Mouse (Mus musculus): ENCODE measurements at regions not wholly inside any gene's neighbourhood (a gene's known extent, or its start where the extent isn't known, plus 50 kb on each side); places are given as distances from the start of the nearest gene placed in this dataset.

DNA sequence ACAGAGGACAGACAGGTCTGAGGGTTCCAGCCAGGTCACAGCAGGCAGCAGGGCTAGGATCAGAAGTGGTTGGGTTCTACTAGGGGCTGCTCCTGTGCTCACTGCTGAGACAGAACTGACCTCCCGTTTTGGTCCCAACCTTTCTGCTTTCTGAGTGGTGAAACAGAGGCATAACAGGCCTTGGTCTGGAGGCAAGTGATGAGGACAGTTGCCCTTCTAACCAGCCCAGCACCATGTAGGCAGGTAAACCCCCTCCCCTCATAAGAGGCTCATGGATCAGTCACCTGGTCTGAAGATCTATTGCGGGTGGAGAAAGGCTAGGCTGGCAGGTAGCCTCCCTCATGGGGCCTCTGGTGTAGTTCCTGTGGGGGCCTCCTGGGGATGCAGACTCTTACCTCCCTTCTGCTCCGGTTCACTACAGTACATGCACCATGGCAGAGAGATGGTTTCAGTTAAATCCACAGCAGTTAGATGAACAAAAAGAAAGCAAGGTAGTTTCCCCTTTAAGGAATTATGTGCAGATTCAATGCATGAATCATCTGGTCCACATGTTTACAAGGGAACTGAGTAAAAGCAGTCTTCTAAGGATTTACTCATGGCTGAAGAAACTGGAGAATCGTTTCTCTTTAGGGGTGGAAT lies 61.2 kb downstream of the Calml3 start:
- WGBS = 30% methylated on average over 4 of the region's 4 CpGs
- H3K4me1 ChIP-seq (ENCODE audit: control insufficient read depth in 2 of 2, insufficient read depth in 2 of 2, low read length in 2 of 2) = peaks cover 13 to 26% of the 10 kb centered on the region in 2 experiments
- H3K27me3 ChIP-seq (ENCODE audit: control insufficient read depth, insufficient read depth, low read length) = no peaks in the 10 kb centered on the region
- H3K9me3 ChIP-seq (ENCODE audit: control insufficient read depth, low read length) = no peaks in the 10 kb centered on the region
- ATAC-seq (ENCODE audit: insufficient number of reproducible peaks, insufficient read depth, low FRiP score, low read depth) = peak; percentile 62; the same call in 1 of the 2 replicates
- H3K4me2 ChIP-seq (ENCODE audit: low read length) = no peak overlapping the region
- peak overlapping the region; percentile 54 to 64; a peak in 3 of 4 replicates for H3K27ac ChIP-seq (replicated peaks in 1 of 2; ENCODE audit: control insufficient read depth in 1 of 2, insufficient read depth in 1 of 2, low read depth in 2 of 2, low read length in 2 of 2)
- H3K4me3 ChIP-seq (ENCODE audit: control insufficient read depth in 1 of 2, insufficient read depth in 1 of 2, low read depth in 1 of 2, low read length in 2 of 2) = no peak overlapping the region
- no peaks in the 10 kb centered on the region for H3K36me3 ChIP-seq (ENCODE audit: control insufficient read depth, insufficient read depth, low read length)
- H3K9ac ChIP-seq (ENCODE audit: low read length) = peak overlapping the region; percentile 41; the same call in 1 of the 2 replicates

- Histone ChIP-seq H3K27ac (replicated peaks in 1 of 2; ENCODE audit: control insufficient read depth in 1 of 2, insufficient read depth in 1 of 2, low read depth in 2 of 2, low read length in 2 of 2) (peak overlapping the region; percentile 54 to 64; a peak in 3 of 4 replicates), H3K4me3 (ENCODE audit: control insufficient read depth in 1 of 2, insufficient read depth in 1 of 2, low read depth in 1 of 2, low read length in 2 of 2) (no peak overlapping the region), H3K36me3 (ENCODE audit: control insufficient read depth, insufficient read depth, low read length) (no peaks in the 10 kb centered on the region), H3K27me3 (ENCODE audit: control insufficient read depth, insufficient read depth, low read length) (no peaks in the 10 kb centered on the region), H3K9ac (ENCODE audit: low read length) (no peak overlapping the region), H3K4me1 (ENCODE audit: control insufficient read depth in 2 of 2, insufficient read depth in 2 of 2, low read length in 2 of 2) (peaks cover 13 to 26% of the 10 kb centered on the region in 2 experiments), H3K9me3 (ENCODE audit: control insufficient read depth, low read length) (no peaks in the 10 kb centered on the region), H3K4me2 (ENCODE audit: low read length) (no peak overlapping the region)
- ATAC-seq (ENCODE audit: insufficient number of reproducible peaks, insufficient read depth, low FRiP score, low read depth) = peak; percentile 58
- 53% methylated on average over 2 of the region's 2 CpGs for WGBS
These were observed 61.9 kb downstream of the Calml3 start for GRCm38 (mm10) chr13:3742094-3742730.

- Histone ChIP-seq H3K4me2 (ENCODE audit: low read length) (no peak overlapping the region), H3K36me3 (ENCODE audit: control insufficient read depth, insufficient read depth, low read length) (no peaks in the 10 kb centered on the region), H3K27ac (replicated peaks in 1 of 2; ENCODE audit: control insufficient read depth in 1 of 2, insufficient read depth in 1 of 2, low read depth in 2 of 2, low read length in 2 of 2) (peak overlapping the region; percentile 24 to 35), H3K4me1 (ENCODE audit: control insufficient read depth in 2 of 2, insufficient read depth in 2 of 2, low read length in 2 of 2) (peaks cover 11 to 12% of the 10 kb centered on the region in 2 experiments), H3K4me3 (ENCODE audit: control insufficient read depth in 1 of 2, insufficient read depth in 1 of 2, low read depth in 1 of 2, low read length in 2 of 2) (no peak overlapping the region), H3K9me3 (ENCODE audit: control insufficient read depth, low read length) (no peaks in the 10 kb centered on the region), H3K9ac (ENCODE audit: low read length) (no peak overlapping the region), H3K27me3 (ENCODE audit: control insufficient read depth, insufficient read depth, low read length) (no peaks in the 10 kb centered on the region)
- no peak for ATAC-seq (ENCODE audit: insufficient number of reproducible peaks, insufficient read depth, low FRiP score, low read depth)
- 30% methylated on average over 2 of the region's 2 CpGs for WGBS
These were observed 73.5 kb downstream of the Calml3 start for GRCm38 (mm10) chr13:3730699-3731021.

DNA sequence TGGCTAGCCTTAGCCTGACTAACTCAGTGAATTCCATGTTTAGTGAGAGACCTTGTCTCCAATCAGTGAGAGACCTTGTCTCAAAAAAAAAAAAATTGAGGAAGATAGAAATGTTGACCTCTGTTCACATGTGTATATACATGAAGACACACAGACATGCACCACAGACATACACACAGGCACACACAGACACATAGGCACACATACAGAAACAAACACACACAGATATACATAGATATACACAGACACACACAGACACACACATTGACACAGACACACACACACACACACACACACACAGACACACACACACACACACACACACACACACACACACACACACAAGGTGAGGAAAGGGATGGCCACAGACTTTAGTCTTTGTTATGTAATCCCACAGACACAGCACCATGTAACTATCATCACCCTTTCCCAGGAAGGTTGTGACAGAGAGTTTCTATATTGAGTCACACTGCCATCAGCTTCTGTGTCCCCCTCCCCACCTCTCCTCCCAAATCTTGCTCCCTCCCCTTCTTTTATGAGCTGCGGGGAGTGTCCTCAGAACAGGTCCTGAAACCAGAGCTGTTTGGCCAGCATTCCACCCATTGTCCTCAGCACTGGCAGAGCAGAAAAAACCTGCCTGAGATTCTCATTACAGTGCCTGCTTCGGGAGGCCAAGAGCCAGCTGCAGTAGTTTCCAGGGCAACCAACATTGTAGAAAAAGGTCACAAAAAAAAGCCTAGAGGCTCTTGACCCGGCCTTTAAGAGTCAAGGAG lies 74.0 kb downstream of the Calml3 start:
- no peak for ATAC-seq (ENCODE audit: insufficient number of reproducible peaks, insufficient read depth, low FRiP score, low read depth)
- Histone ChIP-seq H3K27me3 (ENCODE audit: control insufficient read depth, insufficient read depth, low read length) (no peaks in the 10 kb centered on the region), H3K9ac (ENCODE audit: low read length) (no peak overlapping the region), H3K36me3 (ENCODE audit: control insufficient read depth, insufficient read depth, low read length) (no peaks in the 10 kb centered on the region), H3K4me2 (ENCODE audit: low read length) (no peak overlapping the region), H3K4me1 (ENCODE audit: control insufficient read depth in 2 of 2, insufficient read depth in 2 of 2, low read length in 2 of 2) (peaks cover 11 to 12% of the 10 kb centered on the region in 2 experiments), H3K4me3 (ENCODE audit: control insufficient read depth in 1 of 2, insufficient read depth in 1 of 2, low read depth in 1 of 2, low read length in 2 of 2) (no peak overlapping the region), H3K27ac (replicated peaks in 1 of 2; ENCODE audit: control insufficient read depth in 1 of 2, insufficient read depth in 1 of 2, low read depth in 2 of 2, low read length in 2 of 2) (peak overlapping the region; percentile 24 to 35), H3K9me3 (ENCODE audit: control insufficient read depth, low read length) (no peaks in the 10 kb centered on the region)
- 7% methylated on average over 3 of the region's 3 CpGs for WGBS

GRCm38 (mm10) chr13:3728888-3729287 lies 75.2 kb downstream of the Calml3 start:
- H3K4me3 ChIP-seq (ENCODE audit: control insufficient read depth in 1 of 2, insufficient read depth in 1 of 2, low read depth in 1 of 2, low read length in 2 of 2) = no peak overlapping the region
- H3K36me3 ChIP-seq (ENCODE audit: control insufficient read depth, insufficient read depth, low read length) = no peaks in the 10 kb centered on the region
- 66% methylated on average over 3 of the region's 3 CpGs for WGBS
- no peak overlapping the region for H3K9ac ChIP-seq (ENCODE audit: low read length)
- no peak for ATAC-seq (ENCODE audit: insufficient number of reproducible peaks, insufficient read depth, low FRiP score, low read depth)
- H3K27me3 ChIP-seq (ENCODE audit: control insufficient read depth, insufficient read depth, low read length) = no peaks in the 10 kb centered on the region
- no peak overlapping the region for H3K4me2 ChIP-seq (ENCODE audit: low read length)
- peaks cover 11 to 12% of the 10 kb centered on the region in 2 experiments for H3K4me1 ChIP-seq (ENCODE audit: control insufficient read depth in 2 of 2, insufficient read depth in 2 of 2, low read length in 2 of 2)
- no peaks in the 10 kb centered on the region for H3K9me3 ChIP-seq (ENCODE audit: control insufficient read depth, low read length)
- H3K27ac ChIP-seq (replicated peaks in 1 of 2; ENCODE audit: control insufficient read depth in 1 of 2, insufficient read depth in 1 of 2, low read depth in 2 of 2, low read length in 2 of 2) = no peak overlapping the region

- 18% methylated on average over 5 of the region's 5 CpGs for WGBS
- Histone ChIP-seq H3K9ac (ENCODE audit: low read length) (no peak overlapping the region), H3K9me3 (ENCODE audit: control insufficient read depth, low read length) (no peaks in the 10 kb centered on the region), H3K4me1 (ENCODE audit: control insufficient read depth in 2 of 2, insufficient read depth in 2 of 2, low read length in 2 of 2) (peaks cover 11 to 12% of the 10 kb centered on the region in 2 experiments), H3K4me3 (ENCODE audit: control insufficient read depth in 1 of 2, insufficient read depth in 1 of 2, low read depth in 1 of 2, low read length in 2 of 2) (no peak overlapping the region), H3K27ac (replicated peaks in 1 of 2; ENCODE audit: control insufficient read depth in 1 of 2, insufficient read depth in 1 of 2, low read depth in 2 of 2, low read length in 2 of 2) (peak overlapping the region; percentile 48 to 62), H3K36me3 (ENCODE audit: control insufficient read depth, insufficient read depth, low read length) (no peaks in the 10 kb centered on the region), H3K4me2 (ENCODE audit: low read length) (no peak overlapping the region), H3K27me3 (ENCODE audit: control insufficient read depth, insufficient read depth, low read length) (no peaks in the 10 kb centered on the region)
- ATAC-seq (ENCODE audit: insufficient number of reproducible peaks, insufficient read depth, low FRiP score, low read depth) = peak; percentile 66
These were observed 77.8 kb downstream of the Calml3 start for GRCm38 (mm10) chr13:3726331-3726781.

GRCm38 (mm10) chr13:3725803-3726202 lies 78.3 kb downstream of the Calml3 start:
- H3K4me1 ChIP-seq (ENCODE audit: control insufficient read depth in 2 of 2, insufficient read depth in 2 of 2, low read length in 2 of 2) = peaks cover 11 to 12% of the 10 kb centered on the region in 2 experiments
- no peak overlapping the region for H3K9ac ChIP-seq (ENCODE audit: low read length)
- H3K4me2 ChIP-seq (ENCODE audit: low read length) = no peak overlapping the region
- H3K27ac ChIP-seq (replicated peaks in 1 of 2; ENCODE audit: control insufficient read depth in 1 of 2, insufficient read depth in 1 of 2, low read depth in 2 of 2, low read length in 2 of 2) = peak overlapping the region; percentile 48 to 62; a peak in 2 of 4 replicates
- WGBS = 64% methylated on average over 3 of the region's 3 CpGs
- no peaks in the 10 kb centered on the region for H3K9me3 ChIP-seq (ENCODE audit: control insufficient read depth, low read length)
- no peaks in the 10 kb centered on the region for H3K27me3 ChIP-seq (ENCODE audit: control insufficient read depth, insufficient read depth, low read length)
- no peak for ATAC-seq (ENCODE audit: insufficient number of reproducible peaks, insufficient read depth, low FRiP score, low read depth)
- H3K36me3 ChIP-seq (ENCODE audit: control insufficient read depth, insufficient read depth, low read length) = no peaks in the 10 kb centered on the region
- no peak overlapping the region for H3K4me3 ChIP-seq (ENCODE audit: control insufficient read depth in 1 of 2, insufficient read depth in 1 of 2, low read depth in 1 of 2, low read length in 2 of 2)

All from heart, embryonic 14.5 days (tissue).